Mouse (Mus musculus): ENCODE measurements around the gene Hnrnpa1.
"Not testable (repeated sequence)": the region's sequence is repeated elsewhere in the genome, so short reads cannot be mapped to it uniquely, and the experiment has no call there.

The Hnrnpa1 gene

GRCm38 (mm10) chr15:103272419-103273279, 32.4 kb downstream of the Hnrnpa1 start, which contains the start of gene Copz1:
Gene Copz1 (plus strand): TSS chr15:103272714.
- peak; percentile 99 for DNase-seq (ENCODE audit: low read depth, low spot score)

DNA sequence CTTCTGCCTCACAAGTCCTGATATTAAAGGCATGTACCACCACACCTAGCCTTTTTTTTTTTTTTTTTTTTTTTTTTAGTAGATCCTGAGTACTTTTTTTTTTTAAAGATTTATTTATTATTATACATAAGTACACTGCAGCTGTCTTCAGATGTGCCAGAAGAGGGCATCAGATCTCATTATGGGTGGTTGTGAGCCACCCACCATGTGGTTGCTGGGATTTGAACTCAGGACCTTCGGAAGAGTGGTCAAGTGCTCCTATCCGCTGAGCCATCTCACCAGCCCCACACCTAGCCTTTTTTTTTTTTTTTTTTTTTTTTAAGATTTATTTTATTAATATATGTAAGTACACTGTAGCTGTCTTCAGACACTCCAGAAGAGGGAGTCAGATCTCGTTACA, 35.7 kb downstream of the Hnrnpa1 start:
- DNase-seq (ENCODE audit: low read depth, low spot score), result not testable (repeated sequence)

DNA sequence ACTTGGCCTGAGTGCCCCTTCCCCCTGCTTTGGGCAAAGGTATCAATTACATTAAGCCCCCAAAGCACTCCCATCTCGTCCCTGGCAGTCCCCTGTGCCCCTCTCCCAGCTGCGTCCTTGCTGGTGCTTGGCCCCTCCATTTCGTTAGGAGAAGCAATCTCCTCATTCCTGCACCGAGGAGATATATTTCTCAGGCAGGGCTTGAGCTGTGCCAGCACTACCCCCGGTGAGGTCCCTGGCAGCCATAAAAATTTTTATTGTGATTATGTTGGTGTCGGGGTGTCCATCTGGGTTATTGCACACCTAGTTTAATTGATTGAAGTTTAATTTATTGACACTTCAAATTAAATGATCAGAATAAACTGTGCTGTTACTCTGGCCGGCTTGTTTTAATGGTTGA, 37.7 kb downstream of the Hnrnpa1 start:
- DNase-seq (ENCODE audit: low read depth, low spot score), result no peak

- peak; percentile 54 for DNase-seq (ENCODE audit: low read depth, low spot score)
Observed at GRCm38 (mm10) chr15:103279750-103280149, 39.5 kb downstream of the Hnrnpa1 start.

- peak; percentile 46 for DNase-seq (ENCODE audit: low read depth, low spot score)
Observed at GRCm38 (mm10) chr15:103280817-103281464, 40.7 kb downstream of the Hnrnpa1 start.

DNA sequence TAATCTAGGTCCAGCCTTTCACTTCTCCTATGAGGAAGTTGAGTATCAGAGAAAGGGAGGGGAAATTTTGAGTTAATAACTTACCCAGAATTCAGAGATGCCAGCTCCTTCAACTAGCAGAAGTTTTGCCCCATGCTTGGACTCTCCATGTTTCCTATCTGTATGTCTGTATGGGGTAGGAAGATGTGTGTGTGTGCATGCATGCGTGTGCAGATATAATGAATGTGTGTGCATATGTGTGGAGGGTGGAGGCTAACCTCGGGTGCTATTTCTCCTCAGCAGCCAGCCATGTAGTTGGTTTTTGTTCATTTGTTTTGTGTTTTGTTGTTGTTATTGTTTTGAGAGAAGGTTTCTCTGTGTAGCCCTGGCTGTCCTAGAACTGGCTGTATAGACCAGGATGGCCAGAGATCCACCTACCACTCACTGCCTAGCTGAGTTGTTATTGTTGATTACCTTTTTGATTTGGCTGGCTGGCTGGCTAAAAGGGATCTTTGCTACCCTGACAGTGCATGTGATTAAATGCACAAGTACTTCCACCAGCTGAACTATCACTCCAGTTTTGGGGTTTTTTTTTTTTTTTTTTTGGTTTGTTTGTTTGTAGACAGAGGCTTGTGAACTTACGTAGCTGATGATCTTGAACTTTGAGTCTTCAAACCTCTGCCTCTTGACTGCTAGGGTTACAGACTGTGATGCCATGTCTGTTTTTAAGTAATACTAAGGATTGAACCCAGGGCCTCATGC, 41.4 kb downstream of the Hnrnpa1 start:
- no peak for DNase-seq (ENCODE audit: low read depth, low spot score)

GRCm38 (mm10) chr15:103284066-103284465, 43.8 kb downstream of the Hnrnpa1 start:
- DNase-seq (ENCODE audit: low read depth, low spot score), result no peak

GRCm38 (mm10) chr15:103284647-103285046, 44.4 kb downstream of the Hnrnpa1 start:
- no peak for DNase-seq (ENCODE audit: low read depth, low spot score)

GRCm38 (mm10) chr15:103285778-103286417, 45.7 kb downstream of the Hnrnpa1 start:
- DNase-seq (ENCODE audit: low read depth, low spot score), result no peak

DNA sequence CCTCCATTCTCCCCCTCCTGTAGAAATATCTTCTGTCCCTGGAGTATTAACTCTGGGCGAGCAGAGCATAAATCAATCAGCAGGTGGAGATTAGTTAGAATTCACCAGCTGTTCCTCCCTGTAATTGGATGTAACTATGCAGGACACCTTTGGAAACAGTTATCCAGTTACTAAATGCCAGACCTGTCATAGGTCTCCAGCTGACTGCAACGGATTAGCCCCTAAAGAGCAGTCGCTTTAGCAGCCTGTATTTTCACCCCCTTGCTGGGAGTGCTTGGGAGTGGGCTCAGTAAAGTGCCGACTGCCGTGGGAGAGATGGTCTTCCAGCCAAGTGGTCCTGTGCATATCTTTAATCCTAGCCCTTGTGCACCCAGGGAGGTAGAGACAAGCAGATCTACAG, 49.4 kb downstream of the Hnrnpa1 start:
- DNase-seq (ENCODE audit: low read depth, low spot score), result no peak

DNA sequence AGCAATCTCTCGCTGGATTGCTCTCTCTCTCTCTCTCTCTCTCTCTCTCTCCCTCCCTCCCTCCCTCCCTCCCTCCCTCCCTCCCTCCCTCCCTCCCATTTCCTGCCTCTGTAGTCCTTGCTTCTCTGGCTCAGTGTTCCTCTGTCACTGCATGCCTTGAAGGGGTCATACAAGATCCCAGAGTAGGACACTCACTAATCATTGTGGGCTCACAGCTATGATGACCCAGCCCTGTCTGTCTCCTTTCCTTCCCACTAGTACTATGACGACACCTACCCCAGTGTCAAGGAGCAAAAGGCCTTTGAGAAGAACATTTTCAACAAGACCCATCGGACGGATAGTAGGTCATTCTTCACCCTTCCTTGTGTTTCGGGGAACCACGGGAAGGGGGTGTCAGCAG, 50.2 kb downstream of the Hnrnpa1 start:
- no peak for DNase-seq (ENCODE audit: low read depth, low spot score)

DNA sequence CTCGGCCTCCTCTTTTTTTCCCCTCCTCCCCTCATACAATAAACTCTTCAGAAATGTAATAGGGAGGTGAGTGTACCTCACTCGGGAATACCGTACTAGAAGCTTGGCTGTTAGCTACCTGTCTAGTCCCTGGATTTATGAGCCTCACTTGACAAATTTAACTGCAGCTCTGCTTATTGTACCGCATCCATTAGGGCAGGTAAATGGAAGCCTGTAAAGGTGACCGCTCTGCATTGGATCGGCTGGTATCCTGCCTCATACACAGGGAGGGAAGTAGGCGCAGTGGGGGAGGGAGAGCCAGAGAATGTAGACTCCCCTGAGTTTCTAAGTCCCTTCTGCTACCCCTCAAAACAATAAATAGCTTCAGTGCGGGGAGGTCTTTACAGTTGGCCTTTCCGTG, 50.6 kb downstream of the Hnrnpa1 start:
- no peak for DNase-seq (ENCODE audit: low read depth, low spot score)

- DNase-seq (ENCODE audit: low read depth, low spot score), result no peak
Observed at GRCm38 (mm10) chr15:103292673-103293345, 52.6 kb downstream of the Hnrnpa1 start.

DNA sequence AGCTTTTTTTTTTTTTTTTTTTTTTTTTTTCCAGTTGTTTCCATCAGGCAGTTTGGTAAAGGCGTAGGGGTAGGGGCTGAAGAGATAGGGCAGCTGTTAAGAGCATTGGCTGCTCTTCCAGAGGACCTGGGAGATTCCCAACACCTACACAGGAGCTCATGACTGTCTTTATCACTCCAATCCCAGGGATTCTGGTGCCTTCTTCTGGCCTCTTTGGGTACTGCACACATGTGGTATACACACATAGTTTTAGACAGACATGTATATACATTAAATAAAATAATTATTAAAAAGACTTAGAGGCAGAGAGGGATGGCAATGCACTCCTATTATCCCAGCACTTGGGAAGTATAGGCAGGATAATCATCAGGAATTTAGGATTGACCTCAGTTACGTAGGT, 53.1 kb downstream of the Hnrnpa1 start:
- DNase-seq (ENCODE audit: low read depth, low spot score), result no peak

- no peak for DNase-seq (ENCODE audit: low read depth, low spot score)
Observed at GRCm38 (mm10) chr15:103294649-103295048, 54.4 kb downstream of the Hnrnpa1 start.

GRCm38 (mm10) chr15:103295851-103296250, 55.6 kb downstream of the Hnrnpa1 start:
- no peak for DNase-seq (ENCODE audit: low read depth, low spot score)
